Mouse (Mus musculus): ENCODE data around the gene Fam198a.

Fam198a gene

GRCm38 (mm10) chr9:121982214-121982613 is 31.4 kb downstream of the Fam198a start:
- DNase-seq (ENCODE audit: low read depth, low spot score), result no peak

DNA sequence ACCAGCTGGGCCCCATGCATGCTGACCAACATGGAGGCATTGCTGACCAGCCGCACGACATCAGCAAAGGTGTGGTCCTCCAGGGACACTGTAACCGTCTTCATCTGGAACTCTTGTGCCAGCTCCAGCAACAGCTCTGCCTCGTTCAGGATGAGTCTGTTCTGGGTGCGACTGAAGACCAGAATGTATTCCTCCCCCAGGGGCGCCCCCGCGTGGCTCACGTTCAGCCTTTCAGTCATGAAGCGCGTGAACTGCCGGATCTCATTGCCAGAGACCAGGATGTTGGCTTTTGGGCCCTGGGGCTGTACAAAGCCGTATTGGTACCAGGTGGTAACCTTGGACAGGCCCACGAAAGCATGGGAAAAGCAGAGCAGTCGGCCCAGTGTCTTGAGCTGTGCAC is 31.9 kb downstream of the Fam198a start:
- DNase-seq (ENCODE audit: low read depth, low spot score), result no peak

- DNase-seq (ENCODE audit: low read depth, low spot score), result no peak
Observed at GRCm38 (mm10) chr9:121983504-121983903, 32.7 kb downstream of the Fam198a start.

- no peak for DNase-seq (ENCODE audit: low read depth, low spot score)
Observed at GRCm38 (mm10) chr9:121984465-121985461, 34.0 kb downstream of the Fam198a start.

DNA sequence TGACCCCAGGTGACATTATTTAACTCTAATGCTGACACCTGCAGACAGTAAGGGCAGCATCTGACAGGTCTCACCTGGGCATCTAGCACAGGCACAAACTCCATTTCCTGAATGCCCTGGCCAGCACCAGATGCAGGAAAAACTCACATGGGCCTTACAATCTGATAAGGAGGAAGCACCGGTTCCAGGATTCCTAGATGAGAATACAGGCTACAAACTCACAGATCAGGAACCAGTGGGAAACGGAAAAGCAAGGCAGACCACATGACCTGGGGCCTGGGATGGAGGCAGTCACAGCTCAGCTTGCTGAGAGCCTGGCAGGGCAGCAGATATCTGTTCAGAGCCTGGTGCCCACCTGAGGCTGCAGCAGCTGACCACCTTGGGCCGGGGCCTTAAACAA is 38.1 kb downstream of the Fam198a start:
- no peak for DNase-seq (ENCODE audit: low read depth, low spot score)

GRCm38 (mm10) chr9:121989536-121989935 is 38.7 kb downstream of the Fam198a start:
- DNase-seq (ENCODE audit: low read depth, low spot score), result no peak

DNA sequence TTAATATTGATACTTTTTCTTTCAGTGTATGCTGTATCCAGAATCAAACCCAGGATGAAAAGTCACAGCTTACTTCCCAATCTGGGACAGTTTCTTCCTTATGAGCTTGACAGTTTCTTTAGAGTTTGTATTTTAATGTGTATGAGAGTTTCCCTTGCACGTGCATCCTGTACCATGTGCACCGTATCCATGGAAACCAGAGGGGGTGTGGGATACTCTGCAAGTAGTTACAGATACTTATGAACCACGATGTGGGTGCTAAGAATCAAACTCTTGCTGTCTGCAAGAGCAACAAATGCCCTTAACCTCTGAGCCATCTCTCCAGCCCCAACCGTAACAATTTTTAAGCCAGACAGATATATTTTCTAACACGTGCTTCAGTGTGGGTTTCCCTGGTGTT is 40.3 kb downstream of the Fam198a start:
- no peak for DNase-seq (ENCODE audit: low read depth, low spot score)

GRCm38 (mm10) chr9:121993047-121993446 is 42.3 kb downstream of the Fam198a start:
- DNase-seq (ENCODE audit: low read depth, low spot score), result no peak

DNA sequence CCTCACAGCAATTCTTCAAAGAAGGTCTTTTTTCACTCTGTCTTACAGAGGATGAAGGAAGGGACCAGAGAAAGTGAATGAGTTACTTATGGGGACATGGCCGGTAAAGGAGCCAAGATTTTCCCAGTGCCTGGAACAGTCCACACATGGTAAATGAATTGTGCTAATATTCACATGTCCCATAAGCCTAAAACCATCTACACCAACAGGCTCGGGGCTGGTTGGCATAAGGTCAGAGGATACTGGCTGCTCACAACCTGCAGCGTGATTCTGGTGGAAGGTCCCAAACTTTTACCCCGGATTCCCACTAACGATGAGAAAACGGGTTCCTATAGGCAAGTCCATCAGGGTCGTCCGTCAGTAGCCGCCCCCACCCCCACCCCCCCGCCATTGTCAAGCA is 44.3 kb downstream of the Fam198a start:
- DNase-seq (ENCODE audit: low read depth, low spot score), result no peak

DNA sequence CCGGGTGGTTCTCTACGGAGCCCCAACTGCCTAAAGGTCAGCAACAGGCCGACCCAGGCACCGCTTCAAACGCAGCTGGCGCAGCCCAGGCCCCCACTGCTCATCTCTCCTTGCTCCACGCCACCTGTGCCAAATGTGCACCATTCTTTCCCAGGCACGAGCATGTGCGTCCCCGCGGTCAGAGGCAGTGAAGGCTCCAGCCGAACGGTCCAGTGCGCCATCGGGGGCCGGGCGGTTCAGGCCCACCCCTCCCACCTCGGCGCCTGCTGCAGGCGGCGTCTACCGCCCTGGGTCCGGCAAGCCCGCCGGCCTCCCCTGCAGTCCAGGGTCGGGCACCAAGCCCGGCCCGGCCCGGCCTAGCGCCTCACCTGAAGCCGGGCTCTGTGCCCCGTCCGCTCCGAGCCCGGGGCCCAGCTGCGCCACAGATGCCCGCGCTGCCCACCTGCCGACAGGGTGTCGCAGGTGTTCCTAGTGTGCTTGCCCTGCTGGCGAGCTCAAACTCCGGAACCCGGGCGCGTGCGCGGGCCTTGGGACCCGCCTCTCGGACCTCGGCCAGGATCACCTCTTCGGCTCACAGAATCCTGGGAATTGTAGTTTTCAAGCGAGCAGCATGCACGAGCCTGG is 44.8 kb downstream of the Fam198a start:
- peak; percentile 83 for DNase-seq (ENCODE audit: low read depth, low spot score)

- DNase-seq (ENCODE audit: low read depth, low spot score), result no peak
Observed at GRCm38 (mm10) chr9:121997010-121997409, 46.2 kb downstream of the Fam198a start, which contains the start of gene Pomgnt2. TSS of gene Pomgnt2 (minus strand) at chr9:121997110.

GRCm38 (mm10) chr9:121997978-121998377 is 47.2 kb downstream of the Fam198a start:
- no peak for DNase-seq (ENCODE audit: low read depth, low spot score)

- no peak for DNase-seq (ENCODE audit: low read depth, low spot score)
Observed at GRCm38 (mm10) chr9:122006175-122006574, 55.4 kb downstream of the Fam198a start.

- no peak for DNase-seq (ENCODE audit: low read depth, low spot score)
Observed at GRCm38 (mm10) chr9:122006609-122007008, 55.8 kb downstream of the Fam198a start.

DNA sequence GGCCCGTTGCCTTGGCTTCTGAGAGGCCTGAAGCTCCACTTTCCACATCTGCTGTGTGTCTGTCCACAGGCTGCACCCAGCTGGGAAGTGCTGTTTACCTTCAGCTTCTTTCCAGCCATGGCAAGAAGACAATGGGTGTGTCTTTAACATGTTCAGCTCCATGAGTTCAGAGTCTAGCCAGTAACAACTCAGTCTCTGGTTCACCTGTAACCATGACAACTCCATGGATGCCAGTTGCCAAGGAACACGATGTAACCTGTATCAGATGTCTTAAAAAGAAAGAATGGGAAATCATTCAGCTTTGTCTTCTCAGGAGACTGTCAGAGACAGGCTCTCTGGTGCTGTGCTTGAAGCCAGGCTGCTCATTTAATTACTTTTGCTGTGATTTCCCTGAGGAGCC is 58.1 kb downstream of the Fam198a start:
- no peak for DNase-seq (ENCODE audit: low read depth, low spot score)

DNA sequence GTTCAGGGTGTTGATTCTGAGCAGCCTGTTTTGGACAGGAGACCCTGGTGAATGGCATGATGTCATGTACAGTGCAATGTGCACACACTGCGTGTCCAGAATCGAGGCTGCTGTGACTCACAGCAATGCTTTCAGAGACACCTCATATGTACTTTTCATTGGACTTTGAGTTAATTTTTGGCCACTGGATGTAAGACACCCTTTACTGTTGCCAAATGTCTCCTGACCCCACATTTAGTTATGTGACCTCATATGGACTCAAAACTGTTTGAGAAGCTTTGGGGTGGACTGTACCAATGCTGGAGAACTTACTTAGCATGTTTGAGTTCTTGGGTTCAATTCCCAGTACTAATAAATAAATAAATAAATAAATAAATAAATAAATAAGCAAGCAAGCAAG is 60.0 kb downstream of the Fam198a start:
- DNase-seq (ENCODE audit: low read depth, low spot score), result no peak

GRCm38 (mm10) chr9:122012816-122013215 is 62.0 kb downstream of the Fam198a start:
- DNase-seq (ENCODE audit: low read depth, low spot score), result no peak

- DNase-seq (ENCODE audit: low read depth, low spot score), result no peak
Observed at GRCm38 (mm10) chr9:122013629-122014028, 62.8 kb downstream of the Fam198a start.

DNA sequence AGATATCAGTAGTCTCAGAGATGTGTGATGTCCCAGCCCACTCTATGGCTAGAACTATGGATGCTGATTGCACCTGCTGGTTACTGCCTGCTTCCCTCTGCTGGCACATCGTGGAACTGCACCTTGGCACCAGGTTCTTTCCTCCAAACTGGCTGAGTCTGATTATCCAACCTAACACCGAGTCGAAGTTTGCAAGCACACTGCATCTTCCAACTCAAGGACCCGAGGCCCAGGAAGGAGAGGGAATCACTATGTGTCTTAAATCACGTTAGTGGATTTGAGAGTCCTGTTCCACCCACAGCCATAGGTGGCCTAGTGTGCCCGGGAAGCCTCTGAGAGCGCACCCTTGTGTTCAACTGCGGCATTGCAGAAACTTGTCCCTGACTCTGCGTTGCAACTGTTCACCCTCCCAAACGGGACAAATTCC is 63.5 kb downstream of the Fam198a start:
- DNase-seq (ENCODE audit: low read depth, low spot score), result no peak

DNA sequence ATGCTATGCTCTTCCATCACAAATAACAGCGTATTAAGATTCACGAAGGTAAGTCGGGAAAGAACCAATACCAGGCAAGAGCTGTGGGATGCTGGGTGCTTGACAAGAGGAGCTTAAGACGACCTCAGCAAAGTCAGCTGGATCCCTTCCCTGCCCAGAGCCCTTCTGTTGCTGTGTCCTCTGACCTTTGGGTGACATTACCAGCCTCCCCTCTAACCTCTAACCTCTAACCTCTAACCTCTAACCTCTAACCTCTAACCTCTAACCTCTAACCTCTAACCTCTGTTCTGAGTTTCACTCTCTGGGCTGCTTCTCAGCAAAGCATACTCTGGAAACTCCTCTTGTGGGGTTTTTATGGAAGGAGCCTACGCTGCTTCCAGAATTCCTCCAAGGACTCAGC is 67.3 kb downstream of the Fam198a start:
- DNase-seq (ENCODE audit: low read depth, low spot score), result no peak

- no peak for DNase-seq (ENCODE audit: low read depth, low spot score)
Observed at GRCm38 (mm10) chr9:122018782-122019395, 68.1 kb downstream of the Fam198a start.

DNA sequence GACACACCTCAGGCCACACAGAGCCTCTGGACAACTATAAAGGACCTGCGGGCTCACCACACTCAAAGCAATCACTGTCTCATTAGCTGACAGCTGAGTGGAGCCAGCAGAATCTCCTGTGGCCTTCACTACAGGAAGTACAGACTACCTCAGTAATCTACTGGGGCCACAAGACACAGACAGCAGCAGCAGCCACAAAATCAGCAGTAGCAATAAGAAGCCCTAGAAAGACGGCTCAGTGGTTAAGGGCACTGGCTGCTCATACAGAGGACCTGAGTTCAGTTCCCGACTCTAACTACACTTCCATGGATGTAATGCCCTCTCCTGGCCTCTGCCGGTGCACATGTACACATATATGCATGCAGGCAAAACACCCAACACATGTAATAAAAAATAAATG is 69.5 kb downstream of the Fam198a start:
- no peak for DNase-seq (ENCODE audit: low read depth, low spot score)

Measured in telencephalon, adult 2 months (tissue).